Mouse (Mus musculus): ENCODE data around the gene Ric1.

Ric1 gene

DNA sequence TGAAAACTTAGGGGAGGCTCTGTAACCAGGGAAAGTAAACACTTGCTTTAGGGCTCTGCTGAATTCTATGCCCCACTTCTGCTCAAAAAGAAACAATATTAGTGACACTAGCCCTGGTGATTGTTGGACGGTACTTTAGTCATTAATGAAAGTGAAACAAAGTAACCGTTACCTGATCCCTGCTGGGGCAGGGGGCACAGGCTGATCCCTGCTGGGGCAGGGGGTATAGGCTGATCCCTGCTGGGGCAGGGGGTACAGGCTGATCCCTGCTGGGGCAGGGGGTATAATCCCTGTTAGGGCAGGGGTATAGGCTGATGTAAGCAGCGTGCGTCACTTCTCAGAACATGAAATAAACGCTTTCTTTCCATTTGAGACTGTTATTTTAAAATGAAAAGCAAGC, 119.4 kb downstream of the Ric1 start:
- no peak for DNase-seq

DNA sequence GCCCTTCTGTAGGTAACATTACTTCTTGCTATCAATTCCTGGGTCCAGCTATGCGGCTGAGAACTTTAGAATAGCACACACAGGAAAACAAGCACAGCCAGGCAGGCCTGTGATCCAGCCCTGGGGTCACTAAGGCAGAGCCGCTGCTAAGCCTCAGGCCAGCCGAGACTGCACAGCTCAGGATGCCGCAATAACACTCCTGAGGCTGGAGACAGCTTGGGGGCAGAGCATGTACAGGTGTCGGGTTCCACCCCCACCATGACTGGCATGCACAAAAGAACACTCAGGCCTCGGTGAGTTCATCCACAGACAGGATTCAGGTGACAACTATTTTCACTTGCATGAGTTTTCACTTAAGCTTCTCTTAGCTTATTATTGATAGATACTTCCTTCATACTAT, 120.1 kb downstream of the Ric1 start:
- DNase-seq, result no peak

DNA sequence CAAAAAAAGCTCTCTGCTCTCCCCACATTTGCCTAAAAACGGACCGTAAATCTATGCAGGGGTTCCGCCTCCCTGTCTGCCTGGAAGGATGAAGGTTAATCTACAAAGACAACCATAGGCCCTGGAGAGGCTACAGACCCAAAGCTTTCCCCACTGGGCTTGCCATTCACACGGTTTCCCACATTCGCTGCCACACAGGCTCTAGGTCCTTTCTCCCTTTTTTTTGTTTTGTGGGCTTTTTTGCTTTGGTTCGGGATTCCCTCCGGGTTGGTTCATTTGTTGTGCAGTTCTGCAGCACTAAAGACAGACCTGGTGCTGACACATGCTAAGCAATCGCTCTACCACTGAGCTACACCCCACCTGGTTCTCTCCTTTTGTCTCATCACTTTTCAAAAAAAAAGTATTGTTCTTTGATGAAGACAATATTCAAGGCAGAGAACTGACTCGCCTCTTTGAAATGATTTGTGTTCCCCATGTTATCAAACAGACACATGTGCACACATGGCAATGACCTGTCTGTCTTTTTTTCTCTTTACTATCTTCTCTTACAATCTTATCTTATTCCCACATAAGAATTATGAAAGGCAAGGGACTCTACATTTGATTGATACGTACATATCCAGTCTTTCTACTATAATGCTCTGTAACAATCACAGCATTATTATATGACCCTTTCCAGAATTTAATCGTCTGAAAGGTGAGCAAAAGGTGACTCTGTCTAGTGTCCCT, 121.3 kb downstream of the Ric1 start:
- DNase-seq, result no peak

DNA sequence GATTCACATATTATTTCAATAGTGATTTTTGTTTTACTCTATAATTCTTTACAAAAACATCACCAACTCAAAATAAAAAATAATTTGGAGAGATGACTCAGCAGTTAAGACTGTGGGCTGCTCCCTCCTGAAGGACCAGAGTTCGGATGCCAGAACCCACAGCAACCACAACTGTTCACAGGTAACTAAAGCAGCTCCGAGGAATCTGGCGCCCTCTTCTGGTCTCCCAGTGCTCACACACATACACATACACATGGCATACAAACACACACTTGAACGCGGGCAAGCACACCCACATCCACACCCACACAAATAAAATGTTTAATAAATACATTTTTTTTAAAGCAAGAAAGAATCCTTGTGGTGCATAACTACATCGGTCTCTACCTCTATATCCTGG, 122.7 kb downstream of the Ric1 start:
- no peak for DNase-seq

DNA sequence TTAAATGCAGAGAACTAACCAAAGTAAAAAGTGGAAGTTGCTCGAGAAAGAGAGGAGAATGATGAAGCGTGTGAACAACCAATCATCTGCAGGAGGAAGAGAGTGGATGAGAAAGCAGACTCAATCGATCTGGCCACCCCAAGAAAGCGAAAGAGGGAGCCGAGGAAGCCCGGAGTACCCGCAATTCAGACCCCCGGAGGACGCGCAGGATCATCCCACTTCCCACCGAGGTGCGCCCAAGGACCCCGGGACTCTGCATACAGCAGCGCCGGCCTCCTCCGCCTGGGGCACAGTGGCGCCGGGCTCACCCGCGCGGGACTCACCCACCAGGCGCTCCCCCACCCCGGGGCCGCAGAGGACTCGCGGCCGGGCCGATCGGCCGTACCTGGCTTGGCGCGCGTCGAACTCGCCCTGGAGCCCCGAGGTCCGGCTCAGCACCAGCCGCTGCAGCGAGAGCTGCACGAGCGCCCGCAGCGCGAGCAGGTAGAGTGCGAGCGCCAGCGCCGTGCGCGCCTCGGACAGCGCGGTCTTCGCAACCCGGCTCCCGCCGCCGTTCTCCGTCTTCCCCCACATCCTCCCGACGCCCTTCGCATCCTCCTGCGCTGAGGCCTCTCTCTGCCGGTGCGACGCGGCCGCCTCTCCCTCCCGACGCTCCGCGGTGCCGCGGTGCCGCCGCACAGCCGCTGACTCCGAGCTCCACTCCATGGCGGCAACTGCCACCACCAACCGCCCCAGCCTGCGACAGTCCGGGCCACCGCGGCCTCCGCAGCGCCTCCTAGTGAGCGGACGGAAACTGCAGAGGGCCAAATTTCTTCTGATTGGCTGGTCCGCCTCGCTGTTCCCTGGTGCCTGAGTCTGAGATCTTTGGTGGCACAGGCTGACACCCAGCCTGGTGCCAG, 125.8 kb downstream of the Ric1 start, which contains the start of gene Ermp1:
TSS of gene Ermp1 (minus strand) at position 765 of the 899 bp plus-strand sequence.
- DNase-seq, result peak; percentile 96

DNA sequence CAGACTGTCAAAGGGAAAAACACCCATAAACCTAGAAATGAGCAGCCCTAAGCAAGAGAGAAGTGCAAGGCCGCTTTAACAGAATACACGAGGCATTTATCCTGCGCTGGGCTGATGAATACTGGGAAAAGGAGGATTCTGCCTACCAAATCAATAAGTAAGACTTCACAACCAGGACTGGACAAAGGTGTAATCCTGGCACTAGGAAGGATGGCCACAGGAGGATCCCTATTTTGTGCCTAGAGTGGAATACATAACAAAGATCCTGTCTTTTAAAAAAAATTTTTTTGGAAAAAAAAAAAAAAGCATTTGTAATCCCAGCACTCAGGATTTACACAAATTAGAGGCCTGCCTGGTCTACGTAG, 126.5 kb downstream of the Ric1 start:
- DNase-seq, result no peak

DNA sequence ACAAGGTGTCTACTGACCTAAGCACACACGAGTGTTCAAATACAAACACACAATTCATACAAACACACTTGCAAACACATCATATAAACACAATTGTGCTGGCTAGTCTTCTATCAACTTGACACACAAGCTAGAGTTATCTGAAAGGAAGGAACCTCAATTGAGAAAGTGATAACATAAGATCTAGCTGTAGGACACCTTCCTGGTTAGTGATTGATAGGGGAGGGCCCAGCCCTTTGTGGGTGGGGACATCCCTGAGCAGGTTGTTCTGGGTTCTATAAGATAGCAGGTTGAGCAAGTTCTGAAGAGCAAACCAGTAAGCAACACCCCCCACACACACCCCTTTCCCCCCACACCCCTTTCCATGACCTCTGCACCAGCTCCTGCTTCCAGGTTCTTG, 127.6 kb downstream of the Ric1 start:
- DNase-seq, result no peak

DNA sequence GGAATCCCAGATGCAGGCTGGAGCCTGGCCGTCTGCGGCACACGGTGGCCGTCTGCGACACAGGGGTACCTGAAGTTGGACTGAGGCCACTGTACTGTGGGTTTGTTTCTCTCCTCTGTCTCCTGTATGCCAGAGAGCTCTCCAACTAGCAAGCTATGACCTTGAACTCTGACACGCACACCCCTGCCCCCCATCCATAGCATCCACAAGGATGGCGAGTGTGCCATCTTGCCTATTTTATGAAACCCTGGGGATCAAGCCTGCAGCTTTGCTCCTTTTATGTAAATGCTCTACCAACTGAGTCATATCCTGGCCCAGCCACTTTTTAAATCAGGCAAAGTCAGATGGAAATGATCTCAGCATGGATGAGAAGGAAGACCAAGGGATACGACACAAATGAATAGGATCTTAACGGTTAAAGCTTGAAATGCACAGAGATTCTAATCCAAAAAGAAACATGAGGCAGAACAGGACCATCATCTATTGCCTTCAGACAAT, 131.7 kb downstream of the Ric1 start:
- no peak for DNase-seq

DNA sequence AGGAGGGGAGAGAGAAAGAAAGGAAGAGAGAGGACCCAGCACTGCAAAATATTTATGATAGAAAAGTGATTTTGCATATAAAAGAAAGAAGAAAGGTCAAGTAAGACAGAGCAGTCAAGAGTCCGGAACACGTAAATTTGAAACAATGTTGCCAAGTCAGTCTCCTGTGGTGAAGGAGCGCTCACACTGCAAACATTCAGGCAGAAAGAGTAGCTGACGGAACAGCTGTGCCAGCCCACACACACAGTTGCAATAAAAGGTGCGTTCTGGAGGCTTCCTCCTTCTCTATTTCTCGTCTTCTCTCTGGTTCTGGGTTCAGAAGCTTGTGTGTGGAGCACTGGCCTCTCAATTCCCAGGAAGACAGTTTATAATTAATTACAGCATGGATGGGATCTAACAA, 133.1 kb downstream of the Ric1 start:
- DNase-seq, result no peak

DNA sequence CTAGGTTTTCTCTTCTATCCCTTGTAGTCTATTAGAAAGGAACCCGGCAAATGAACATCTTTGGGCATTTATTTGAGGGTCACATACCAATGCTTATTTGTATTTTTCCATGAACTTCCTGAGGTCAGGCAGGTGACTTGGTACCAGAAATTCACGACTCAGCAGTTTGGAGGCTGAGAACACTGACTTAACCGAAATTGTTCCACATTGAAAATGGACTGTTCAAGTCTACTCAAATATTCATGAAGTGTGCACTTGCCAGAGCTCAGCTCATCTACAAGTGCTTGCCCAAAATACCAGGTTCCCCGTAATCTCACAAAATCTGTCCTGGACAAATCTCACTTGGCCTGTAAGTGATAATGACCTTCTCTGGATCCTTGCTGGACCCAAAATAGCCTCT, 133.9 kb downstream of the Ric1 start:
- DNase-seq, result peak; percentile 22
